Mouse (Mus musculus) hindbrain, embryonic 11.5 days (tissue): ENCODE results near the gene Tuba8. TPM values are rescaled to one million over a fixed set of nuclear protein-coding genes. Genes with fewer than 3 reads are reported as not detected.

Experiments used
- ATAC-seq: fragments of 200-750 bp; cut with Nextera tagmentation; 2 replicates; pipeline ENCODE4 v1.8.0; 2017; ENCODE audit warnings: mild to moderate bottlenecking, moderate TSS enrichment, moderate library complexity; ENCODE audit not compliant: low FRiP score
- DNase-seq: peaks from one replicate; pipeline ENCODE4 v3.0.0-alpha.2; 2015; ENCODE audit warnings: low spot score
- H3K27ac ChIP-seq: fragments of 300-500 bp; sonication (generic); 2 replicates; pipeline ENCODE4 v1.5.1; 2014; ENCODE audit warnings: mild to moderate bottlenecking, low read depth, low read length
- H3K27me3 ChIP-seq: fragments of 300-500 bp; sonication (generic); 2 replicates; pipeline ENCODE4 v1.6.1; 2014; ENCODE audit warnings: mild to moderate bottlenecking, low read length, moderate library complexity, mixed read lengths; ENCODE audit not compliant: control insufficient read depth, insufficient read depth
- H3K36me3 ChIP-seq: fragments of 300-500 bp; sonication (generic); 2 replicates; pipeline ENCODE4 v1.6.1; 2014; ENCODE audit warnings: mild to moderate bottlenecking, low read length, moderate library complexity, mixed read lengths; ENCODE audit not compliant: control insufficient read depth, insufficient read depth
- H3K4me1 ChIP-seq: fragments of 300-500 bp; sonication (generic); replicated peaks from 2 replicates; pipeline ENCODE4 v1.6.1; 2014; ENCODE audit warnings: low read length, mixed read lengths; ENCODE audit not compliant: control insufficient read depth, insufficient read depth
- H3K4me2 ChIP-seq: fragments of 300-500 bp; sonication (generic); replicated peaks from 2 replicates; pipeline ENCODE4 v1.6.1; 2014; ENCODE audit warnings: mild to moderate bottlenecking, low read depth, low read length
- H3K4me3 ChIP-seq: fragments of 300-500 bp; sonication (generic); 2 replicates; pipeline ENCODE4 v1.5.1; 2014; ENCODE audit warnings: low read depth, low read length
- H3K9ac ChIP-seq: fragments of 300-500 bp; sonication (generic); 2 replicates; pipeline ENCODE4 v1.6.1; 2014; ENCODE audit warnings: low read depth, low read length
- H3K9me3 ChIP-seq: fragments of 300-500 bp; sonication (generic); 2 replicates; pipeline ENCODE4 v1.6.1; 2016; ENCODE audit warnings: low read length; ENCODE audit not compliant: control insufficient read depth
- WGBS: fragments of 180-500 bp; shearing (Covaris S2); extraction: QIAGEN DNeasy Blood & Tissue Kit; methylation state at CpG from one replicate; pipeline ENCODE4 v1.1.7; 2014; 5-methylcytosine and 5-hydroxymethylcytosine counted together
- polyA plus RNA-seq: library from polyadenylated mRNA; unstranded; fragments of >200 nt; fragmentation: Nextera tagmentation; extraction: Ambion mirVana; gene quantifications from 2 replicates; pipeline ENCODE4 v1.2.1, GENCODE M21; 2014

Tuba8 gene
- polyA plus RNA-seq, 1 experiment from 2014 or later: 0.54 TPM

DNA sequence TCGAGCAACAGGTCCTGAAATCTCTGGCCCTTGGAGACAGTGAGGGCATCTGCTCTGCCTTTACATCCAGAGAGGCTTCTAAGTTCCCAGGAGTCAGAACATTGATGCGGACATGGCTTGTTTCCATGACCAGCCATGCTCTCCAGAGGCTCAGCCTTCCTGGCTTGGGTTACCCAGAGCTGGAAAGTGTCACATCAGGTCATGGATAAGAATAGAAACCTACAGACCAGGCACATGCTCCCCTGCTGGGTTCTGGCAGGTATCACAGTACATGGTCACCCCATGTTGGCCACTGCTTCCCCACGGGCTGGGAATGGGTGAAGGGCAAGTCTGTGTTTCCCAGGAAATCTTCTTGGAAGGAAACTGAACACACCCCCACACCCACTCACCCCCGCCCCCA lies 8.9 kb downstream of the Tuba8 start:
- no peaks in the 10 kb centered on the region for H3K36me3 ChIP-seq
- DNase-seq (no peak), ATAC-seq (no peak)
- H3K9me3 ChIP-seq: no peaks in the 10 kb centered on the region
- no peak overlapping the region for H3K4me2 ChIP-seq
- 88% methylated on average over 4 of the region's 4 CpGs for WGBS
- no peak overlapping the region for H3K4me3 ChIP-seq
- H3K27ac ChIP-seq: no peak overlapping the region
- H3K27me3 ChIP-seq: no peaks in the 10 kb centered on the region
- no peak overlapping the region for H3K9ac ChIP-seq
- no peaks in the 10 kb centered on the region for H3K4me1 ChIP-seq

DNA sequence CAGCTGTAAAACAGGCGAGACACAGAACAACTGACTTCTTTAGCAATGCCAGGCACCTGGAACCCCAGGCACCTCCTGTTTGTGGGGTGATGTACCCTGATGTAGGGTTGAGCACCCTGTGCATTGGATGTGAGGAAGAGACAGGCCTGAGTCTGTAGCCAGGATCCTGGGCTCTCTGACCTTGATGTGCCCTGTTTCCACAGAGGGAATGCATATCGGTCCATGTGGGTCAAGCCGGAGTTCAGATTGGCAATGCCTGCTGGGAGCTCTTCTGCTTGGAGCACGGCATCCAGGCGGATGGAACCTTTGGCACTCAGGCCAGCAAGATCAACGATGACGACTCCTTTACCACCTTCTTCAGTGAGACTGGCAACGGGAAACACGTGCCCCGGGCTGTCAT lies 9.7 kb downstream of the Tuba8 start:
- WGBS: 86% methylated on average over 10 of the region's 10 CpGs
- H3K9ac ChIP-seq: no peak overlapping the region

DNA sequence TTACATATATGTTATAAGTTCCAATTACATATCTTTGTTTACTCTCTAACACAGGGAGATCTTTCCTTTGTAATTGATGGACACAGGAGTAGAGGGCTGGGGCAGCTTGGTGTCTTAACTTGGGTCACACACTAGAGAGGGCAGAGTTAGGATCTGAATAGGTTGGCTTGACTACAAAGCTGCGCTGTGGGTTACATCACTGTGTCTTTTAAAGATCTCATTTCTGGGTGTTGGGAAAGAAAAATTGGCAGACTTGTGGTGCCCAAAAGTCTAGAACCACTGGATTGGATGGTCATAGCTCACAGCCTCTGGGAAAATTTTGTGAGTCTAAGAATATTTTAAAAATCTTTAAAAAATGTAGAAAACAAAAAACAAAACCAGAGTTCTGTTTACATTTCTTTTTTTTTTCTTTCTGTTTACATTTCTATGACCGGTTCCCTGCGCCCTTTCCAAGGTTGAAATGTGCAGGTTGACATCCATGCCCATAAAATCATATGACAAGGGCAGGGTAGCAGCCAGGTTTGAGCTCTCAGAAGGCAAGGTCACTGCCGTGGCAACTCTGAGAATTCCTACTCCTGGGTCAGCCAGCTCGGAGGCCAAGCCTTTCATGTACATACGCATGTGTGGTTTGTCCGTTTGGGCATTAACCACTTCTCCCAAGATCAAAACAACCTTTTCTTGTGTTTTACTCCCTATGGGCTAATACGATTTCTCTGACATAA lies 11.5 kb downstream of the Tuba8 start:
- ATAC-seq (no peak), DNase-seq (no peak)
- Histone ChIP-seq H3K36me3 (no peaks in the 10 kb centered on the region), H3K4me3 (no peak overlapping the region), H3K9ac (no peak overlapping the region), H3K9me3 (no peaks in the 10 kb centered on the region), H3K4me2 (no peak overlapping the region), H3K27ac (no peak overlapping the region), H3K4me1 (no peaks in the 10 kb centered on the region), H3K27me3 (no peaks in the 10 kb centered on the region)
- 88% methylated on average over 8 of the region's 8 CpGs for WGBS

More for the DNA sequence above, 9.7 kb downstream of the Tuba8 start:
- no peak overlapping the region for H3K4me3 ChIP-seq
- ATAC-seq: no peak
- H3K9me3 ChIP-seq: no peaks in the 10 kb centered on the region
- no peaks in the 10 kb centered on the region for H3K36me3 ChIP-seq
- no peak for DNase-seq
- H3K4me2 ChIP-seq: no peak overlapping the region
- H3K27me3 ChIP-seq: no peaks in the 10 kb centered on the region
- no peak overlapping the region for H3K27ac ChIP-seq
- no peaks in the 10 kb centered on the region for H3K4me1 ChIP-seq

DNA sequence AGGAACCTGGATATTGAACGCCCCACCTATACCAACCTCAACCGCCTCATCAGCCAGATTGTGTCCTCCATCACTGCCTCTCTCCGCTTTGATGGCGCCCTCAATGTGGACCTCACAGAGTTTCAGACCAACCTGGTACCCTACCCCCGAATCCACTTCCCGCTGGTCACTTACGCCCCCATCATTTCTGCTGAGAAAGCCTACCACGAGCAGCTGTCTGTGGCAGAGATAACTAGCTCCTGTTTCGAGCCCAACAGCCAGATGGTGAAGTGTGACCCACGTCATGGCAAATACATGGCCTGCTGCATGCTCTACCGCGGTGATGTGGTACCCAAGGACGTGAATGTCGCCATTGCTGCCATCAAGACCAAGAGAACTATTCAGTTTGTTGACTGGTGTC lies 12.5 kb downstream of the Tuba8 start:
- H3K4me2 ChIP-seq: no peak overlapping the region
- DNase-seq (no peak), ATAC-seq (no peak)
- 95% methylated on average over 14 of the region's 14 CpGs for WGBS
- H3K4me3 ChIP-seq: no peak overlapping the region
- H3K36me3 ChIP-seq: no peaks in the 10 kb centered on the region
- no peak overlapping the region for H3K9ac ChIP-seq
- no peak overlapping the region for H3K27ac ChIP-seq
- no peaks in the 10 kb centered on the region for H3K4me1 ChIP-seq
- H3K27me3 ChIP-seq: no peaks in the 10 kb centered on the region
- H3K9me3 ChIP-seq: no peaks in the 10 kb centered on the region

DNA sequence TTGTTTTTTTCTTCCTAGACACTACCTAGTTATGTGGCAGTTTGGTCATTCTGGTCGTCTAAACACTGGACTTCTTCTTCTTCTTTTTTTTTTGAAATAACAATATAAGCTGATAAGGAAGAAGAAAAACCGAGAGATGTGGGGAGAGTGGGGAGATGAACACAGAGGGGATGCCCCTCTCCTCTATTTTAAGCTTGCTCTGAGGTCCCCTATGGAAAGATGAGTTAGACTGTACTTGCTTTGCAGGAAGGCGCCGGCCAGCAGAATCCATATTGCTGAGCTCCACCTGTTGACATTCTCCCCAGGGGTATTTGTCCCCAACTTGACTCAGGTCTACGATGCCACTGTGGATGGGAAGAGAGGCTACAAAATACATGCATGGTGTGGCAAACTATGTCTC lies 13.6 kb downstream of the Tuba8 start:
- Histone ChIP-seq H3K27me3 (no peaks in the 10 kb centered on the region), H3K27ac (no peak overlapping the region), H3K4me2 (no peak overlapping the region), H3K4me1 (no peaks in the 10 kb centered on the region), H3K9me3 (no peaks in the 10 kb centered on the region), H3K36me3 (no peaks in the 10 kb centered on the region), H3K9ac (no peak overlapping the region), H3K4me3 (no peak overlapping the region)
- WGBS: 71% methylated on average over 5 of the region's 5 CpGs
- DNase-seq (no peak), ATAC-seq (no peak)

DNA sequence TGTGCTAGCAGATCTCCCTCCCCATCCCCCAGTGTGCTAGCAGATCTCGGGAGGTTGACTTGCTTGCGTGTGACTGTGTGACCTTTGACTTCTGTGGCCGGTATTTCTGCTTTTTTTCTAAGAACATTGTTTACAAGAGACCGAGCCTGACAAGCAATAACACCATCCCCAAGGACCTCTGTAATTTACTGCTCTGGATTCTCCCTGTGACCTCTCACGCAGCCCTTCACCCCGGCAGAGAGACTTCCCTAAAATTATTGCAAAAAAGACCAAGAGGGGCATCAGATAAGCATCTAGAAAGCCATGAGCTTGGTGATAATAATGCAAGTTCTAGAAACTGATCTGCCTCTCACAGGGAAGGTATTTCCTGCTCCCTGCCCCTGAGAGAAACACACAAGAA lies 14.5 kb downstream of the Tuba8 start:
- no peak for ATAC-seq
- no peak overlapping the region for H3K9ac ChIP-seq
- no peak overlapping the region for H3K4me3 ChIP-seq
- H3K4me2 ChIP-seq: no peak overlapping the region
- no peaks in the 10 kb centered on the region for H3K36me3 ChIP-seq
- no peak for DNase-seq
- 22% methylated on average over 6 of the region's 6 CpGs for WGBS
- no peaks in the 10 kb centered on the region for H3K27me3 ChIP-seq
- H3K9me3 ChIP-seq: no peaks in the 10 kb centered on the region
- no peaks in the 10 kb centered on the region for H3K4me1 ChIP-seq
- no peak overlapping the region for H3K27ac ChIP-seq

DNA sequence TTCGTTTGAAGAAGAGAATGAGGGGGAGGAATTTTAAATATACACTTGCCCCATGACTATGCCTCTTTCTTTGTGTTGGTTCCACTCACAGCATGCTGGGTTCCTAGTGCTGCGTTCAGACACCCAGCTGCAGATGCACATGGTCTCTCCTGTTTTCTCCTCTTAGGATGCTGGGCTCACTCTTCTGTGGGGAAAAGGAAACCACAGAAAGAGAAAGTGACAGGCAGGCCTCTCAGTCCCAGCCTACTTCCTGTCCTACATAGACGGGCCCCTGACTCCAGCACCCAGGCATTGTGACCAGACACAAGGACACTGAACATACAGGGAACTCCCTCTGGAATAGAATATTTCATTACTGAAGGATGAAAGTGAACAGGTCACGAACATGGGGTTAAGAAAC lies 15.5 kb downstream of the Tuba8 start:
- Histone ChIP-seq H3K4me3 (no peak overlapping the region), H3K9me3 (no peaks in the 10 kb centered on the region), H3K36me3 (no peaks in the 10 kb centered on the region), H3K4me2 (no peak overlapping the region), H3K27ac (no peak overlapping the region), H3K9ac (no peak overlapping the region), H3K4me1 (no peaks in the 10 kb centered on the region), H3K27me3 (no peaks in the 10 kb centered on the region)
- no peak for ATAC-seq
- WGBS: 60% methylated on average over 4 of the region's 4 CpGs
- DNase-seq: no peak

DNA sequence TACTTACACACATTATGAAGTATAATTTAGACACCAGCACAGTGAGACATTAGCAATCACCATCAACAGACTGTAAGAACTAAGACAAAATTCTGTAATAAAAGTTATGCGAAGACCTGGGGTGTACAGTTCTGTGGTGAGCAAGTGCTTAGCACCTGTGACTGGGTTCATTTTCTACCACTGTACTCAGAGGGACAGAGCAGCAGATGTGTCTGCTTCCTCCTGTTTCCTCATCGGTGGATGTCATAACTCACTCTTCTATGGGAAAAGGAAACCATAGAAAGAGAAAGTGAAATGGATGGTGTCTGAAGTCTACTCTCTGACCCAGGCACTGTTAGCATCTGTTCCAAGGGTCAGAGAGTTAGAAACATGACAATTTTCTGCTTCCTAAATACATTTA lies 16.2 kb downstream of the Tuba8 start:
- Histone ChIP-seq H3K9me3 (no peaks in the 10 kb centered on the region), H3K27ac (no peak overlapping the region), H3K4me1 (no peaks in the 10 kb centered on the region), H3K27me3 (no peaks in the 10 kb centered on the region), H3K36me3 (no peaks in the 10 kb centered on the region), H3K9ac (no peak overlapping the region), H3K4me2 (no peak overlapping the region), H3K4me3 (no peak overlapping the region)
- 93% methylated on average over 2 of the region's 2 CpGs for WGBS
- ATAC-seq (no peak), DNase-seq (no peak)

DNA sequence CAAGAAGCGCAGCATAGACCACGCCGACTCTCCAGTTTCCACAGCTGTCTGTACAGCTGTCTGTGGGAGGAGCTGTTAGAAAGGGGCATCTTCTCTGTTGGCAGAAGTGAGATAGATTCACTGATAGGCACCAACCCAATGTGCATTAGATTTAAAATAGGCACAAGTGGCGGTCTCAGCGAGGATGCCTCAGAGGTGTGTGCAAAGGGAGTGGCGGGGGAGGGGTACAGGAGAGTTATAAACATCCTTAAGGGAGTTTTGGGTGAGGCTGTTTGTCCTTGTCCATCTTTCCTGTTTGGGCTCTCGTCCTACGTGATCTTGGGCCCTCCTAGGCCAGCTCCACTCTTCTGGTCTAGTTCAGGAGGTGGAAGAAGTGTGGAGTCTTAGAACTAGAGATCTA lies 17.9 kb downstream of the Tuba8 start:
- Histone ChIP-seq H3K9me3 (no peaks in the 10 kb centered on the region), H3K27ac (no peak overlapping the region), H3K27me3 (no peaks in the 10 kb centered on the region), H3K4me1 (no peaks in the 10 kb centered on the region), H3K9ac (no peak overlapping the region), H3K4me2 (no peak overlapping the region), H3K4me3 (no peak overlapping the region), H3K36me3 (no peaks in the 10 kb centered on the region)
- ATAC-seq (no peak), DNase-seq (no peak)
- WGBS: 77% methylated on average over 8 of the region's 8 CpGs
